Mouse (Mus musculus): Measurements from ENCODE around the gene Parp6. TPM values are rescaled to one million over a fixed set of nuclear protein-coding genes. Genes with fewer than 3 reads are reported as not detected.

The Parp6 gene
- polyA plus RNA-seq, 1 experiment, result 202 TPM

DNA sequence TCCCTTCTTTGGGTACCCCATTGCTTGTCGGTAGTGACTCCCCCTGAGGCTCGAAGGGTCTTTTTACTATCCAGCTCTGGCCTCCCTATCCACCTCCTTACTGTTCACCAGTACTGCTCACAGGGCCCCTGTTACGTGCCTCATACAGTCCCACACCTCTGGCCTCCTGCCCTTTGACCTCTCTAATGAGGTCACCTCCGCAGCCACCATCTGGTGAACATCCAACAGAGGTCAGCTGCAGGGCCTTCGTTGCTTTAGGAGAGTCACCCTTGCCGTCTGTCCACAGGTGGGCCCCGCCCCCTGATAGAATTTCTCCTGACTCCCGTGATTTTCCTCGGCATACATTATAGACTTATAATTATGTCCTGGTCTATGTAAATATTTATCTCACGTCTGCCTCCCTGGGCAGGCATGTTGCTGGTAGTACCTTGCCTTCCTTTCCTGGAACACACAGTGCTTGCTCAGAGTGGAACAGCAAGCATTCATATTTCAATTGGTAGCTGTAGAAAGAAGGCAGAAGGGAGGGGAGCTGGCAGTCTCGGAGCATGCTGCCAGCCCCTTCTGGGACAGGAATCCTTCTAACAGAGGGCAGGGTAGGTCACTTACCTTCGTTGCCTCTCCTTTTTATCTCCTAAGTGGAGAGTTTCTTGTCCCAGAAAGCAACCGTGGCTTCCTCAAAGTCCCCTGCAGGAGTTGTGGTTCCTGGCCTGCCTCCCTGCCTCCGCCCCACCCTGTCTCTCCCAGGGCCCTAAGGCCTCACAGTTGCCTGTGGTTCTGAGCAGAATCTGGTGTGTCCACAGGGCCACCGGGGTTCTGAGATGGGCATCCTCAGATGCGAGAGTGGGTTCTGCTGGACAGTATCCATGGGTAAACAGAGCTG is 77.7 kb downstream of the Parp6 start:
- Histone ChIP-seq H3K4me3 (ENCODE audit: insufficient read depth, low read length) (no peak overlapping the region), H3K4me1 (ENCODE audit: control insufficient read depth, insufficient read depth, low read length) (no peaks in the 10 kb centered on the region; the same call in 1 of the 2 replicates), H3K27ac (ENCODE audit: insufficient read depth, low read length) (no peak overlapping the region)
- TF ChIP-seq CTCF (IDR thresholded peaks at IDR 0.05; ENCODE audit: extremely low read depth, insufficient read depth, low read length) (no peak), POLR2A (IDR thresholded peaks at IDR 0.05; ENCODE audit: extremely low read depth, insufficient read depth, low read length) (no peak)

DNA sequence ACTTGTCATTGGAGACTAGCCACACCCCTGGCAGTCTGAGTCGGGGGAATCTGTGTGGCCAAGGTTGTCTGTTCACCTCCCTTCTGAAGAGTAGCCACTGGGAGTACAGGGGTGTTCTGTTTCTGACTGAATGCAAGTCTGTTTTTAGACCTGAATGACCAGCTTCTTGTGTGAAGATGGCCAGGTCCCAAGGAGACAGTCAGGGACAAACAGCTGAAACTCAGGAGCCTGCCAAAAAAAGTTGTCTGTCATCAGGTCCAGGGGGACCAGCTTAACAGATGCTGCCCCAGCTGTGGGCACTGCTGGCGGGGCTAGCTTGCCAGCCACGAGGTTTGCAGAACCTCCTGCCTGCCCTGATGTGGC is 78.3 kb downstream of the Parp6 start:
- no peaks in the 10 kb centered on the region; the same call in 1 of the 2 replicates for H3K4me1 ChIP-seq (ENCODE audit: control insufficient read depth, insufficient read depth, low read length)
- H3K27ac ChIP-seq (ENCODE audit: insufficient read depth, low read length), result no peak overlapping the region
- no peak overlapping the region for H3K4me3 ChIP-seq (ENCODE audit: insufficient read depth, low read length)
- TF ChIP-seq POLR2A (IDR thresholded peaks at IDR 0.05; ENCODE audit: extremely low read depth, insufficient read depth, low read length) (no peak), CTCF (IDR thresholded peaks at IDR 0.05; ENCODE audit: extremely low read depth, insufficient read depth, low read length) (no peak)

DNA sequence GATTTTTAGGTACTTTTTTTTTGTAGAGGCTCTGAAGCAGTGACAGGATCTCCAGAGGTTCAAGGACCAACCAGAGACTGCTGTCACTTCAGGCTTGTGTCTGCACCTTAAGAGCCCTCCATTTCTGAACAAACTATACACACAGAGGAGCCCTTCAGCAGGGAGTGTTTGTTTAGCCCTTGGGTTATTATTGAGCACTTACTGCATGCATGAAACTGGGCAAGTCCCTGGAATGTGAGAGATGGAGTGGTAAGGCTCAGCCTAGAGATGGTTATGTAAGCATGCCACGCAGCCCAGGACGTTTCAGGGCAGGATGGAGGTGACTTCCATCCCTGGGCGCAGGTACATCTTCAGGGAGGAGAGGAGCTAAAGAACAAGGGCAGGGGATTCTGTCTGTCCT is 79.3 kb downstream of the Parp6 start:
- H3K4me1 ChIP-seq (ENCODE audit: control insufficient read depth, insufficient read depth, low read length), result no peaks in the 10 kb centered on the region; the same call in 1 of the 2 replicates
- TF ChIP-seq POLR2A (IDR thresholded peaks at IDR 0.05; ENCODE audit: extremely low read depth, insufficient read depth, low read length), result no peak
- TF ChIP-seq CTCF (IDR thresholded peaks at IDR 0.05; ENCODE audit: extremely low read depth, insufficient read depth, low read length), result no peak
- H3K4me3 ChIP-seq (ENCODE audit: insufficient read depth, low read length), result no peak overlapping the region

More for the DNA sequence above, 79.3 kb downstream of the Parp6 start:
- H3K27ac ChIP-seq (ENCODE audit: insufficient read depth, low read length), result no peak overlapping the region

Other genes starting within 250 kb of the Parp6 start
- gene Arih1, start 130.7 kb upstream of the Parp6 start, polyA plus RNA-seq (2012; rRNA removed), result 48.8 and 49.5 TPM in 2 replicates
- gene Hexa, start 77.7 kb upstream of the Parp6 start, polyA plus RNA-seq (2012; rRNA removed), result 56.1 and 59.4 TPM in 2 replicates
- gene Tmem202, start 77.4 kb upstream of the Parp6 start, polyA plus RNA-seq (2012; rRNA removed), result 2.8 TPM in 2 replicates
- 11.7 and 14.3 TPM in 2 replicates for gene Celf6, start 39.4 kb upstream of the Parp6 start, polyA plus RNA-seq (2012; rRNA removed)
- gene Pkm, start 39.1 kb downstream of the Parp6 start, polyA plus RNA-seq (2012; rRNA removed), result 1,537 and 1,545 TPM in 2 replicates
- 18.7 and 18.9 TPM in 2 replicates for gene Gramd2, start 62.9 kb downstream of the Parp6 start, polyA plus RNA-seq (2012; rRNA removed)
- 5.1 and 6.3 TPM in 2 replicates for gene Senp8, start 133.4 kb downstream of the Parp6 start, polyA plus RNA-seq (2012; rRNA removed)
- gene Myo9a, start 133.6 kb downstream of the Parp6 start, polyA plus RNA-seq (2012; rRNA removed), result 23.8 and 24.2 TPM in 2 replicates